Mouse (Mus musculus) myocyte (in vitro differentiated cells): ENCODE measurements at regions not wholly inside any gene's neighbourhood (a gene's known extent, or its start where the extent isn't known, plus 50 kb on each side); places are given as distances from the start of the nearest gene placed in this dataset.
"Not testable (repeated sequence)": the region's sequence is repeated elsewhere in the genome, so short reads cannot be mapped to it uniquely, and the experiment has no call there.

ENCODE experiments used
- H3K27me3 ChIP-seq: one replicate; pipeline ENCODE4 v1.6.1; 2011; ENCODE audit not compliant: control insufficient read depth, insufficient read depth, insufficient read length
- H3K36me3 ChIP-seq: one replicate; pipeline ENCODE4 v1.6.1; 2011; ENCODE audit not compliant: control insufficient read depth, insufficient read depth
- H3K4me2 ChIP-seq: one replicate; pipeline ENCODE4 v1.6.1; 2011; ENCODE audit warnings: low read depth, control low read depth
- H3K4me3 ChIP-seq: one replicate; pipeline ENCODE4 v1.5.1; 2011; ENCODE audit warnings: mild to moderate bottlenecking, control low read depth, moderate library complexity
- H3K79me2 ChIP-seq: one replicate; pipeline ENCODE4 v1.6.1; 2011; ENCODE audit not compliant: control insufficient read depth, insufficient read depth
- H3ac ChIP-seq: one replicate; pipeline ENCODE4 v1.6.1; 2011; ENCODE audit not compliant: control insufficient read depth, insufficient read length
- CEBPB ChIP-seq: IDR thresholded peaks from 2 replicates; pipeline ENCODE4 v1.6.1; 2011; ENCODE audit warnings: mild to moderate bottlenecking, moderate library complexity; ENCODE audit not compliant: poor library complexity, insufficient read depth, severe bottlenecking
- E2F4 ChIP-seq: IDR thresholded peaks from one replicate; pipeline ENCODE4 v1.6.1; 2011; ENCODE audit warnings: mild to moderate bottlenecking, control low read depth, moderate library complexity; ENCODE audit not compliant: insufficient read depth
- MAX ChIP-seq: IDR thresholded peaks from one replicate; pipeline ENCODE4 v1.6.1; 2011; ENCODE audit warnings: low read depth, mild to moderate bottlenecking, control low read depth
- MYOD1 ChIP-seq, 3 experiments: IDR thresholded peaks; one replicate each; pipeline ENCODE4 v1.6.1; 2011; ENCODE audit warnings: control low read depth in 2 of 3, low read depth in 2 of 3, mild to moderate bottlenecking in 2 of 3, moderate library complexity in 1 of 3; ENCODE audit not compliant: insufficient read length in 2 of 3, control insufficient read depth in 1 of 3
- MYOG ChIP-seq, 3 experiments: IDR thresholded peaks; one replicate each; pipeline ENCODE4 v1.6.1; 2011; ENCODE audit warnings: control low read depth in 2 of 3, low read depth in 2 of 3, mild to moderate bottlenecking in 2 of 3; ENCODE audit not compliant: insufficient read length in 2 of 3, control insufficient read depth in 1 of 3, insufficient read depth in 1 of 3
- POLR2A ChIP-seq: IDR thresholded peaks from one replicate; pipeline ENCODE4 v1.6.1; 2011; ENCODE audit warnings: low read depth, mild to moderate bottlenecking, control low read depth, moderate library complexity; ENCODE audit not compliant: insufficient read length
- POLR2AphosphoS2 ChIP-seq: IDR thresholded peaks from one replicate; pipeline ENCODE4 v1.6.1; 2011; ENCODE audit warnings: low read depth, control low read depth; ENCODE audit not compliant: insufficient read length
- REST ChIP-seq: IDR thresholded peaks from one replicate; pipeline ENCODE4 v1.6.1; 2011; ENCODE audit warnings: mild to moderate bottlenecking, control low read depth, moderate library complexity; ENCODE audit not compliant: insufficient read depth, insufficient read length
- SRF ChIP-seq: IDR thresholded peaks from one replicate; pipeline ENCODE4 v1.6.1; 2011; ENCODE audit warnings: low read depth; ENCODE audit not compliant: control insufficient read depth, insufficient read length
- TCF12 ChIP-seq: IDR thresholded peaks from one replicate; pipeline ENCODE4 v1.6.1; 2011; ENCODE audit warnings: mild to moderate bottlenecking, control low read depth; ENCODE audit not compliant: poor library complexity, insufficient read depth, severe bottlenecking
- TCF3 ChIP-seq: IDR thresholded peaks from one replicate; pipeline ENCODE4 v1.6.1; 2011; ENCODE audit warnings: low read depth, control low read depth; ENCODE audit not compliant: insufficient read length
- USF1 ChIP-seq: IDR thresholded peaks from one replicate; pipeline ENCODE4 v1.6.1; 2011; ENCODE audit warnings: low read depth, mild to moderate bottlenecking, control low read depth, moderate library complexity

- Histone ChIP-seq H3K4me3 (no peak overlapping the region), H3K79me2 (no peaks in the 10 kb centered on the region), H3ac (no peak overlapping the region), H3K36me3 (no peaks in the 10 kb centered on the region), H3K4me2 (no peak overlapping the region), H3K27me3 (no peaks in the 10 kb centered on the region)
- TF ChIP-seq TCF12 (no peak), SRF (no peak), E2F4 (no peak), MAX (no peak), POLR2AphosphoS2 (no peak), MYOD1 (IDR thresholded peaks at IDR 0.05; ENCODE audit: control insufficient read depth in 1 of 3, insufficient read length in 2 of 3, low read depth in 2 of 3) (no peak), USF1 (no peak), REST (no peak), POLR2A (no peak), TCF3 (no peak), MYOG (IDR thresholded peaks at IDR 0.05; ENCODE audit: control insufficient read depth in 1 of 3, insufficient read depth in 1 of 3, insufficient read length in 2 of 3, low read depth in 2 of 3) (no peak), CEBPB (no peak)
Observed at GRCm38 (mm10) chr3:60858474-60859118, 144.0 kb upstream of the P2ry1 start.

GRCm38 (mm10) chr3:60859119-60859515, 143.5 kb upstream of the P2ry1 start:
- Histone ChIP-seq H3K79me2 (no peaks in the 10 kb centered on the region), H3K27me3 (no peaks in the 10 kb centered on the region), H3K4me2 (no peak overlapping the region), H3ac (no peak overlapping the region), H3K4me3 (no peak overlapping the region), H3K36me3 (no peaks in the 10 kb centered on the region)
- TF ChIP-seq MYOD1 (IDR thresholded peaks at IDR 0.05; ENCODE audit: control insufficient read depth in 1 of 3, insufficient read length in 2 of 3, low read depth in 2 of 3) = no peak
- TF ChIP-seq CEBPB = no peak
- no peak for TF ChIP-seq MAX

DNA sequence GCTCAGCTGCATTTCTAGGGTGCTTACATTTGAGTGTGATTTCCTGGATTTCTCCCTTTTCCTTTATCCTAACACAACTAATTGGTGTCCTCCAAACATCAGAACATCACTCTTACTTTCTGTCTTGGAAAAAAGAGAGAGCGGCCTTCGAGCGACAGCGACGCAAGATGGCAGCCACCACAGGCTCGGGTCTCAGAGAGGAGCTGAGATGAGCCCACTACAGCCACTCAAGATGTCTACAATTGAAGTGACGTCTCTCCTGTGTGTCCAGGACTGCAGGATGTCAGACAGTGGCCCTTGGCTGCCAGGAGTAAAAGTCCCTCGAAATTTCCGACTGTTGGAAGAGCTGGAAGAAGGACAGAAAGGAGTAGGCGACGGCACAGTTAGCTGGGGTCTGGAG, 125.7 kb upstream of the P2ry1 start:
- not testable (repeated sequence) for H3K36me3 ChIP-seq, H3K79me2 ChIP-seq, H3K27me3 ChIP-seq, H3K4me2 ChIP-seq, H3ac ChIP-seq, H3K4me3 ChIP-seq

GRCm38 (mm10) chr3:60878880-60879279, 123.7 kb upstream of the P2ry1 start:
- H3K27me3 ChIP-seq = no peaks in the 10 kb centered on the region
- no peak overlapping the region for H3ac ChIP-seq
- TF ChIP-seq MYOG (IDR thresholded peaks at IDR 0.05; ENCODE audit: control insufficient read depth in 1 of 3, insufficient read depth in 1 of 3, insufficient read length in 2 of 3, low read depth in 2 of 3) = no peak
- TF ChIP-seq REST = no peak
- TF ChIP-seq MYOD1 (IDR thresholded peaks at IDR 0.05; ENCODE audit: control insufficient read depth in 1 of 3, insufficient read length in 2 of 3, low read depth in 2 of 3) = no peak
- TF ChIP-seq POLR2A = no peak
- TF ChIP-seq USF1 = no peak
- TF ChIP-seq SRF = no peak
- TF ChIP-seq MAX = no peak
- no peak for TF ChIP-seq E2F4
- no peak for TF ChIP-seq TCF12
- TF ChIP-seq CEBPB = no peak
- TF ChIP-seq POLR2AphosphoS2 = no peak
- TF ChIP-seq TCF3 = no peak
- no peak overlapping the region for H3K4me3 ChIP-seq
- H3K79me2 ChIP-seq = no peaks in the 10 kb centered on the region
- no peaks in the 10 kb centered on the region for H3K36me3 ChIP-seq
- H3K4me2 ChIP-seq = no peak overlapping the region

- Histone ChIP-seq H3K4me2 (no peak overlapping the region), H3K4me3 (no peak overlapping the region), H3K79me2 (no peaks in the 10 kb centered on the region), H3K27me3 (no peaks in the 10 kb centered on the region), H3ac (no peak overlapping the region), H3K36me3 (no peaks in the 10 kb centered on the region)
- no peak for TF ChIP-seq TCF12
- TF ChIP-seq MYOG (IDR thresholded peaks at IDR 0.05; ENCODE audit: control insufficient read depth in 1 of 3, insufficient read depth in 1 of 3, insufficient read length in 2 of 3, low read depth in 2 of 3) = no peak
- TF ChIP-seq POLR2AphosphoS2 = no peak
- no peak for TF ChIP-seq CEBPB
Observed at GRCm38 (mm10) chr3:60884027-60884426, 118.6 kb upstream of the P2ry1 start.
